Mouse (Mus musculus) myocyte (in vitro differentiated cells): ENCODE data around the gene Kank1.

Experiments
- MYOD1 ChIP-seq, 3 experiments: IDR thresholded peaks; one replicate each; pipeline ENCODE4 v1.6.1; 2011; ENCODE audit warnings: control low read depth in 2 of 3, low read depth in 2 of 3, mild to moderate bottlenecking in 2 of 3, moderate library complexity in 1 of 3; ENCODE audit not compliant: insufficient read length in 2 of 3, control insufficient read depth in 1 of 3
- MYOG ChIP-seq, 3 experiments: IDR thresholded peaks; one replicate each; pipeline ENCODE4 v1.6.1; 2011; ENCODE audit warnings: control low read depth in 2 of 3, low read depth in 2 of 3, mild to moderate bottlenecking in 2 of 3; ENCODE audit not compliant: insufficient read length in 2 of 3, control insufficient read depth in 1 of 3, insufficient read depth in 1 of 3
- POLR2A ChIP-seq: IDR thresholded peaks from one replicate; pipeline ENCODE4 v1.6.1; 2011; ENCODE audit warnings: low read depth, mild to moderate bottlenecking, control low read depth, moderate library complexity; ENCODE audit not compliant: insufficient read length
- REST ChIP-seq: IDR thresholded peaks from one replicate; pipeline ENCODE4 v1.6.1; 2011; ENCODE audit warnings: mild to moderate bottlenecking, control low read depth, moderate library complexity; ENCODE audit not compliant: insufficient read depth, insufficient read length
- SRF ChIP-seq: IDR thresholded peaks from one replicate; pipeline ENCODE4 v1.6.1; 2011; ENCODE audit warnings: low read depth; ENCODE audit not compliant: control insufficient read depth, insufficient read length
- TCF12 ChIP-seq: IDR thresholded peaks from one replicate; pipeline ENCODE4 v1.6.1; 2011; ENCODE audit warnings: mild to moderate bottlenecking, control low read depth; ENCODE audit not compliant: poor library complexity, insufficient read depth, severe bottlenecking
- TCF3 ChIP-seq: IDR thresholded peaks from one replicate; pipeline ENCODE4 v1.6.1; 2011; ENCODE audit warnings: low read depth, control low read depth; ENCODE audit not compliant: insufficient read length
- USF1 ChIP-seq: IDR thresholded peaks from one replicate; pipeline ENCODE4 v1.6.1; 2011; ENCODE audit warnings: low read depth, mild to moderate bottlenecking, control low read depth, moderate library complexity

GRCm38 (mm10) chr19:25450869-25451629 lies 214.3 kb downstream of the Kank1 start:
- no peak for TF ChIP-seq POLR2A
- TF ChIP-seq USF1: no peak
- TF ChIP-seq MYOD1 (IDR thresholded peaks at IDR 0.05; ENCODE audit: control insufficient read depth in 1 of 3, insufficient read length in 2 of 3, low read depth in 2 of 3): no peak
- no peak for TF ChIP-seq REST
- TF ChIP-seq SRF: no peak
- no peak for TF ChIP-seq TCF3
- no peak for TF ChIP-seq MYOG (IDR thresholded peaks at IDR 0.05; ENCODE audit: control insufficient read depth in 1 of 3, insufficient read depth in 1 of 3, insufficient read length in 2 of 3, low read depth in 2 of 3)
- TF ChIP-seq TCF12: no peak
